Mouse (Mus musculus): ENCODE measurements around the gene Best1.

Gene Best1

DNA sequence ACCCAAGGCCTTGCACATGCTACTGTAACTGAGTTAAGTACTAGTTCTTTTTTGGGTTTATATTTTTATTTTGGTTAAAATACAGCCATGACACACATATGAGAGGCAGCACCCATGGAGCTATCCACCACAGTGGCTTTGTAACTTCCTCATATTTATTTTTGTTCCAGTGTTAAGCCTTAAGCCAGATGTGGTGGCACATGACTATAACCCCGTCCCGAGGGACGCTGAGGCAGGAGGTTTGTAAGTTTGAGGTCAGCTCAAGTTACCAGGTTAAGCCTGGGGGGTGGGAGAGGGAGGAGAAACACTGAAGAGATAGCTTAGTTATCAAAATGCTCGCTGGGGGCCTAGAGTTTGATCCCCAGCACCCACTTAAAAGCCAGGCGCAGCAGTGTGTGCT is 64.9 kb downstream of the Best1 start:
- DNase-seq (ENCODE audit: low read depth in 2 of 2, low spot score in 2 of 2), result no peak
